Mouse (Mus musculus): ENCODE data around the gene Mob3a. TPM values are rescaled to one million over a fixed set of nuclear protein-coding genes. Genes with fewer than 3 reads are reported as not detected.

The Mob3a gene
- polyA plus RNA-seq, 1 experiment from 2014 or later, result 45.3 TPM

- Histone ChIP-seq H3K4me1 (peaks cover 66% of the 10 kb centered on the region), H3K9ac (peak overlapping the region; percentile 54)
Measured at GRCm38 (mm10) chr10:80665459-80665858, 36.3 kb downstream of the Mob3a start.

GRCm38 (mm10) chr10:80665016-80665380 lies 36.8 kb downstream of the Mob3a start:
- no peaks in the 10 kb centered on the region for H3K27me3 ChIP-seq (replicated peaks)
- peak overlapping the region; percentile 8; the same call in 1 of the 2 replicates for H3K4me3 ChIP-seq
- H3K4me1 ChIP-seq, result peaks cover 62% of the 10 kb centered on the region
- H3K27ac ChIP-seq, result peak overlapping the region; percentile 81
- no peaks in the 10 kb centered on the region for H3K9me3 ChIP-seq (replicated peaks)
- peak overlapping the region; percentile 54 for H3K9ac ChIP-seq
- peak overlapping the region; percentile 55 for H3K4me2 ChIP-seq
- peaks cover 49% of the 10 kb centered on the region for H3K36me3 ChIP-seq
- ATAC-seq, result 0 out of 2 replicates have a peak, but pooled peaks have one; percentile 16
- WGBS (ENCODE audit: insufficient replicate concordance), result 16% methylated on average over 10 of the region's 10 CpGs

More at GRCm38 (mm10) chr10:80665459-80665858, 36.3 kb downstream of the Mob3a start:
- Histone ChIP-seq H3K4me2 (peak overlapping the region; percentile 55), H3K27ac (peak overlapping the region; percentile 81), H3K36me3 (peaks cover 53% of the 10 kb centered on the region), H3K4me3 (no peak overlapping the region), H3K27me3 (replicated peaks) (no peaks in the 10 kb centered on the region), H3K9me3 (replicated peaks) (no peaks in the 10 kb centered on the region)
- 58% methylated on average over 4 of the region's 4 CpGs for WGBS (ENCODE audit: insufficient replicate concordance)
- ATAC-seq, result no peak

- peak overlapping the region; percentile 54 for H3K9ac ChIP-seq
- no peaks in the 10 kb centered on the region for H3K9me3 ChIP-seq (replicated peaks)
- H3K4me1 ChIP-seq, result peaks cover 62% of the 10 kb centered on the region
- WGBS (ENCODE audit: insufficient replicate concordance), result 19% methylated on average over 16 of the region's 16 CpGs
- peak overlapping the region; percentile 81 for H3K27ac ChIP-seq
- H3K4me3 ChIP-seq, result peak overlapping the region; percentile 8; the same call in 1 of the 2 replicates
- peaks cover 43% of the 10 kb centered on the region for H3K36me3 ChIP-seq
- H3K27me3 ChIP-seq (replicated peaks), result no peaks in the 10 kb centered on the region
- peak overlapping the region; percentile 55 for H3K4me2 ChIP-seq
- ATAC-seq, result peak; percentile 38; the same call in 1 of the 2 replicates
Measured at GRCm38 (mm10) chr10:80664197-80665015, 37.4 kb downstream of the Mob3a start.

- H3K4me1 ChIP-seq, result peaks cover 69% of the 10 kb centered on the region
- H3K9ac ChIP-seq, result no peak overlapping the region
- no peaks in the 10 kb centered on the region for H3K9me3 ChIP-seq (replicated peaks)
- H3K27ac ChIP-seq, result peak overlapping the region; percentile 81
- no peaks in the 10 kb centered on the region for H3K27me3 ChIP-seq (replicated peaks)
- peaks cover 35% of the 10 kb centered on the region for H3K36me3 ChIP-seq
- 12% methylated on average over 5 of the region's 5 CpGs for WGBS (ENCODE audit: insufficient replicate concordance)
- H3K4me2 ChIP-seq, result peak overlapping the region; percentile 4; the same call in 1 of the 2 replicates
- no peak overlapping the region for H3K4me3 ChIP-seq
- no peak for ATAC-seq
Measured at GRCm38 (mm10) chr10:80663485-80664196, 38.1 kb downstream of the Mob3a start.

- Histone ChIP-seq H3K4me1 (peaks cover 79% of the 10 kb centered on the region), H3K27ac (0 out of 2 replicates have a peak overlapping the region, but pooled peaks have one; percentile 56), H3K36me3 (peaks cover 10% of the 10 kb centered on the region), H3K4me2 (no peak overlapping the region), H3K9ac (no peak overlapping the region), H3K27me3 (replicated peaks) (no peaks in the 10 kb centered on the region), H3K4me3 (no peak overlapping the region), H3K9me3 (replicated peaks) (no peaks in the 10 kb centered on the region)
- WGBS (ENCODE audit: insufficient replicate concordance), result 38% methylated on average over 5 of the region's 5 CpGs
- no peak for ATAC-seq
Measured at GRCm38 (mm10) chr10:80661149-80661548, 40.6 kb downstream of the Mob3a start.

- Histone ChIP-seq H3K4me1 (peaks cover 78% of the 10 kb centered on the region), H3K36me3 (no peaks in the 10 kb centered on the region), H3K9me3 (replicated peaks) (no peaks in the 10 kb centered on the region), H3K9ac (peak overlapping the region; percentile 61), H3K4me2 (peak overlapping the region; percentile 47), H3K27ac (peak overlapping the region; percentile 88), H3K27me3 (replicated peaks) (no peaks in the 10 kb centered on the region), H3K4me3 (peak overlapping the region; percentile 44)
- no peak for ATAC-seq
- 13% methylated on average over 10 of the region's 10 CpGs for WGBS (ENCODE audit: insufficient replicate concordance)
Measured at GRCm38 (mm10) chr10:80659213-80659612, 42.6 kb downstream of the Mob3a start.

- Histone ChIP-seq H3K27ac (peak overlapping the region; percentile 88), H3K4me2 (peak overlapping the region; percentile 47), H3K36me3 (no peaks in the 10 kb centered on the region), H3K9me3 (replicated peaks) (no peaks in the 10 kb centered on the region), H3K9ac (peak overlapping the region; percentile 25; the same call in 1 of the 2 replicates), H3K4me3 (peak overlapping the region; percentile 44; the same call in 1 of the 2 replicates), H3K27me3 (replicated peaks) (no peaks in the 10 kb centered on the region), H3K4me1 (peaks cover 76% of the 10 kb centered on the region)
- ATAC-seq, result peak; percentile 43; the same call in 1 of the 2 replicates
- 60% methylated on average over 4 of the region's 4 CpGs for WGBS (ENCODE audit: insufficient replicate concordance)
Measured at GRCm38 (mm10) chr10:80658841-80659202, 43.0 kb downstream of the Mob3a start.

GRCm38 (mm10) chr10:80658194-80658840 lies 43.5 kb downstream of the Mob3a start:
- Histone ChIP-seq H3K9ac (no peak overlapping the region), H3K4me3 (no peak overlapping the region), H3K27ac (peak overlapping the region; percentile 88), H3K9me3 (replicated peaks) (no peaks in the 10 kb centered on the region), H3K4me1 (peaks cover 76% of the 10 kb centered on the region), H3K4me2 (peak overlapping the region; percentile 47; the same call in 1 of the 2 replicates), H3K36me3 (no peaks in the 10 kb centered on the region), H3K27me3 (replicated peaks) (no peaks in the 10 kb centered on the region)
- 79% methylated on average over 14 of the region's 14 CpGs for WGBS (ENCODE audit: insufficient replicate concordance)
- no peak for ATAC-seq

GRCm38 (mm10) chr10:80656863-80657623 lies 44.7 kb downstream of the Mob3a start, which contains the start of gene Btbd2:
Btbd2 (minus strand) TSS chr10:80657071.
- WGBS (ENCODE audit: insufficient replicate concordance), result 36% methylated on average over 15 of the region's 15 CpGs

GRCm38 (mm10) chr10:80656130-80656862 lies 45.5 kb downstream of the Mob3a start:
- H3K4me2 ChIP-seq, result peak overlapping the region; percentile 98
- peak overlapping the region; percentile 96 for H3K9ac ChIP-seq
- WGBS (ENCODE audit: insufficient replicate concordance), result 1% methylated on average over 72 of the region's 72 CpGs
- H3K36me3 ChIP-seq, result no peaks in the 10 kb centered on the region
- H3K27ac ChIP-seq, result peak overlapping the region; percentile 88
- no peaks in the 10 kb centered on the region for H3K27me3 ChIP-seq (replicated peaks)
- peak overlapping the region; percentile 84 for H3K4me3 ChIP-seq
- H3K4me1 ChIP-seq, result peaks cover 69% of the 10 kb centered on the region
- ATAC-seq, result peak; percentile 71
- H3K9me3 ChIP-seq (replicated peaks), result no peaks in the 10 kb centered on the region

More at GRCm38 (mm10) chr10:80656863-80657623, 44.7 kb downstream of the Mob3a start, which contains the start of gene Btbd2:
- Histone ChIP-seq H3K4me1 (peaks cover 70% of the 10 kb centered on the region), H3K9ac (peak within 1 kb of the TSS; percentile 96), H3K36me3 (no peaks in the 10 kb centered on the region), H3K4me2 (peak within 1 kb of the TSS; percentile 98), H3K4me3 (peak within 1 kb of the TSS; percentile 84), H3K27ac (peak within 1 kb of the TSS; percentile 88), H3K27me3 (replicated peaks) (no peaks in the 10 kb centered on the region), H3K9me3 (replicated peaks) (no peaks in the 10 kb centered on the region)
- ATAC-seq, result peak; percentile 61
